Mouse (Mus musculus) liver, embryonic 14.5 days (tissue): ENCODE data around the gene Armc7.

Experiments used
- CTCF ChIP-seq: IDR thresholded peaks from 2 replicates; pipeline ENCODE4 v1.5.1; 2016; ENCODE audit warnings: antibody characterized with exemption, low read depth, control low read depth
- EP300 ChIP-seq: IDR thresholded peaks from 2 replicates; pipeline ENCODE4 v1.6.1; 2016; ENCODE audit warnings: antibody characterized with exemption, low read depth

- TF ChIP-seq CTCF (no peak), EP300 (no peak)
Observed at GRCm38 (mm10) chr11:115453306-115453705, 22.2 kb upstream of the Armc7 start.
